Mouse (Mus musculus) hindbrain, postnatal 0 days (tissue): ENCODE data around the gene Wdr46. TPM values are rescaled to one million over a fixed set of nuclear protein-coding genes. Genes with fewer than 3 reads are reported as not detected.
A peak's percentile ranks its signal among the peaks of the same experiment; 100 is the strongest.
"Not testable (repeated sequence)": the region's sequence is repeated elsewhere in the genome, so short reads cannot be mapped to it uniquely, and the experiment has no call there.

Source experiments
- ATAC-seq: fragments of 200-750 bp; cut with Nextera tagmentation; 2 replicates; pipeline ENCODE4 v1.8.0; 2017; ENCODE audit warnings: mild to moderate bottlenecking, moderate TSS enrichment, moderate library complexity
- DNase-seq: peaks from one replicate; pipeline ENCODE4 v3.0.0-alpha.2; 2015; ENCODE audit warnings: low spot score
- H3K27ac ChIP-seq: fragments of 300-500 bp; sonication (generic); 2 replicates; pipeline ENCODE4 v1.5.1; 2014; ENCODE audit warnings: mild to moderate bottlenecking
- H3K27me3 ChIP-seq: fragments of 300-500 bp; sonication (generic); 2 replicates; pipeline ENCODE4 v1.6.1; 2014; ENCODE audit warnings: low read length, mixed read lengths; ENCODE audit not compliant: insufficient read depth
- H3K36me3 ChIP-seq: fragments of 300-500 bp; sonication (generic); 2 replicates; pipeline ENCODE4 v1.6.1; 2014; ENCODE audit warnings: low read length, mixed read lengths; ENCODE audit not compliant: insufficient read depth
- H3K4me1 ChIP-seq: fragments of 300-500 bp; sonication (generic); 2 replicates; pipeline ENCODE4 v1.6.1; 2014; ENCODE audit warnings: antibody characterized with exemption, low read length, mixed read lengths; ENCODE audit not compliant: insufficient read depth
- H3K4me2 ChIP-seq: fragments of 300-500 bp; sonication (generic); 2 replicates; pipeline ENCODE4 v1.6.1; 2014; ENCODE audit warnings: low read depth, mild to moderate bottlenecking, low read length, moderate library complexity, mixed read lengths
- H3K4me3 ChIP-seq: fragments of 300-500 bp; sonication (generic); 2 replicates; pipeline ENCODE4 v1.5.1; 2014; ENCODE audit warnings: low read length
- H3K9ac ChIP-seq: fragments of 300-500 bp; sonication (generic); replicated peaks from 2 replicates; pipeline ENCODE4 v1.6.1; 2014; ENCODE audit warnings: mild to moderate bottlenecking, low read length, moderate library complexity, mixed read lengths
- H3K9me3 ChIP-seq: fragments of 300-500 bp; sonication (generic); 2 replicates; pipeline ENCODE4 v1.6.1; 2016; ENCODE audit warnings: low read length, mixed read lengths
- CTCF ChIP-seq: IDR thresholded peaks from 2 replicates; pipeline ENCODE4 v1.5.1; 2016; ENCODE audit warnings: antibody characterized with exemption, control low read depth, low read depth
- WGBS: fragments of 180-500 bp; shearing (Covaris S2); extraction: QIAGEN DNeasy Blood & Tissue Kit; methylation state at CpG from one replicate; pipeline ENCODE4 v1.1.7; 2014; 5-methylcytosine and 5-hydroxymethylcytosine counted together
- polyA plus RNA-seq: library from polyadenylated mRNA; unstranded; fragments of >200 nt; fragmentation: Nextera tagmentation; extraction: Ambion mirVana; gene quantifications from 2 replicates; pipeline ENCODE4 v1.2.1, GENCODE M21; 2015
- total RNA-seq: library from RNA; depleted of rRNA; stranded (reverse); fragments of >200 nt; gene quantifications from 2 replicates; pipeline ENCODE4 v1.2.3, GENCODE M21; 2014; rRNA removed

The Wdr46 gene
- total RNA-seq = 16.6 and 16.8 TPM in 2 replicates
- polyA plus RNA-seq = 16.7 and 17.9 TPM in 2 replicates

DNA sequence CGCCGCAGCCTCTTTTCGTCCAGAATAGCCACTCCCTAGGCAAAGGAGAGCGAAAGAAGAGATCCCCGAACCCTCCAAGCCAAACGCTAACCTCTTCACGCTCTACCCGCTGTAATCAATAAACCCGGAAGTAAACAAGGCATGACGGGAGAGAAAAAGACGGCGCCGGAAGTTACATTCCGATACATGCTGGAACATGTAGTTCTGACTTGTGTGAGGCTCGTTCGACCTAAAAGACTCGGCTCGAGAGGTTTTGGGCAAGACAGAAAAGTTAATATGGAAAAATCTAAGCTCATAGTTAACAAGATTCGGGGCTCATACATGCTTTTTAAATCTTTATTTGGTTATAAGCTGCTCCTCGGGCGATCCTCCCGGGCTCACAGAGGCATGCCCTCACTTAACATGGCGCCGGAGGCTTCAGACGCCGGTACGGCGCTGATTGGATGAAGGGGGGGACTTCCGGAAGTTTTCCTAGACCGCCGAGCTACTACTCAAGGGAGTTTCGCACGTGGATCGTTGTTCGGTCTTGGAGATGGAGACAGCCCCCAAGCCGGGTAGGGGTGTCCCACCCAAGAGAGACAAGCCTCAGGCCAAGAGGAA is at the start of gene Wdr46, which contains the start of gene Pfdn6:
Gene Wdr46 (plus strand): TSS at position 455 of the 600 bp plus-strand sequence.
Gene Pfdn6 (minus strand): TSS at position 138 of the 600 bp plus-strand sequence.
- ATAC-seq (peak; percentile 91), DNase-seq (peak; percentile 94)
- Histone ChIP-seq H3K27me3 (no peaks in the 10 kb centered on the region), H3K9ac (peak within 1 kb of the TSS; percentile 77), H3K36me3 (peaks cover 18% of the 10 kb centered on the region), H3K4me2 (peak within 1 kb of the TSS; percentile 96), H3K27ac (peak within 1 kb of the TSS; percentile 45; the same call in 1 of the 2 replicates), H3K4me1 (peaks cover 15% of the 10 kb centered on the region), H3K4me3 (peak within 1 kb of the TSS; percentile 82), H3K9me3 (no peaks in the 10 kb centered on the region)
- WGBS = under 1% methylated on average over 36 of the region's 36 CpGs
- no peak for TF ChIP-seq CTCF

- DNase-seq (no peak), ATAC-seq (no peak)
- no peaks in the 10 kb centered on the region for H3K27me3 ChIP-seq
- no peaks in the 10 kb centered on the region for H3K36me3 ChIP-seq
- H3K9ac ChIP-seq = no peak overlapping the region
- WGBS = 64% methylated on average over 2 of the region's 2 CpGs
- no peak overlapping the region for H3K27ac ChIP-seq
- no peak overlapping the region for H3K4me3 ChIP-seq
- TF ChIP-seq CTCF = no peak
- no peaks in the 10 kb centered on the region for H3K9me3 ChIP-seq
- H3K4me1 ChIP-seq = no peaks in the 10 kb centered on the region
- no peak overlapping the region for H3K4me2 ChIP-seq
Observed at GRCm38 (mm10) chr17:33891357-33891756, 49.1 kb upstream of the Wdr46 start.

- not testable (repeated sequence) for H3K27ac ChIP-seq, DNase-seq, ATAC-seq, H3K4me2 ChIP-seq, H3K9ac ChIP-seq, H3K27me3 ChIP-seq, H3K36me3 ChIP-seq, H3K4me1 ChIP-seq, H3K4me3 ChIP-seq, H3K9me3 ChIP-seq
- 66% methylated on average over 6 of the region's 6 CpGs for WGBS
Observed at GRCm38 (mm10) chr17:33891892-33892291, 48.6 kb upstream of the Wdr46 start.

GRCm38 (mm10) chr17:33892429-33892828 is 48.0 kb upstream of the Wdr46 start:
- Histone ChIP-seq H3K9me3 (no peaks in the 10 kb centered on the region), H3K27me3 (no peaks in the 10 kb centered on the region), H3K4me3 (no peak overlapping the region), H3K4me2 (no peak overlapping the region), H3K27ac (no peak overlapping the region), H3K36me3 (no peaks in the 10 kb centered on the region), H3K9ac (no peak overlapping the region), H3K4me1 (no peaks in the 10 kb centered on the region)
- ATAC-seq (no peak), DNase-seq (no peak)
- no peak for TF ChIP-seq CTCF
- WGBS = 14% methylated on average over 7 of the region's 7 CpGs

GRCm38 (mm10) chr17:33893011-33893410 is 47.4 kb upstream of the Wdr46 start:
- H3K36me3 ChIP-seq, H3K27ac ChIP-seq, H3K4me3 ChIP-seq, H3K4me2 ChIP-seq, ATAC-seq, H3K9ac ChIP-seq, H3K27me3 ChIP-seq, DNase-seq, H3K4me1 ChIP-seq, H3K9me3 ChIP-seq: not testable (repeated sequence)
- WGBS = 74% methylated on average over 4 of the region's 4 CpGs

- WGBS = 44% methylated on average over 6 of the region's 6 CpGs
- DNase-seq = peak; percentile 71
Observed at GRCm38 (mm10) chr17:33897114-33897794, 43.2 kb upstream of the Wdr46 start.

DNA sequence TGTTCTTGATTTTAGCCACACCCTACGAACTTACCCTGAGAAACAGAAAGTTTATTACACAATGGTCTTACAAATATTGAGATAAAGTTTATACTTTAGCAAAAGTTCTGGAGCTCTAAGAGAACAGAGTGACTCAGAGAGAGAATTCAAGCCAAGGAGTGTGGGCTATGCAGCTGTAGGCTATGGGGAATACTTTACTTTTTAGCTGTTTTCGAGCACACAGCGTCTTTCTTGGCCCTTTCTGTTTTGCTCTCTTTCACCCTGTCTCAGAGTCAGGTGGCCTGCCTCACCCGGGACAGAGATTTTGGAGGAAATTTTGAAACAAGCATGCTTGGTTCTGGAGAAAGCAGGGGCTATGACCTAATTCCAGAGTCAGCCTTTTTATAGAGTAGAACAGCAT is 42.3 kb upstream of the Wdr46 start:
- not testable (repeated sequence) for H3K36me3 ChIP-seq, ATAC-seq, H3K27ac ChIP-seq

More at GRCm38 (mm10) chr17:33897114-33897794, 43.2 kb upstream of the Wdr46 start:
- ATAC-seq = no peak
- Histone ChIP-seq H3K4me3 (no peak overlapping the region), H3K4me2 (no peak overlapping the region), H3K9me3 (no peaks in the 10 kb centered on the region), H3K9ac (no peak overlapping the region), H3K4me1 (no peaks in the 10 kb centered on the region), H3K36me3 (no peaks in the 10 kb centered on the region), H3K27me3 (no peaks in the 10 kb centered on the region), H3K27ac (no peak overlapping the region)
- peak; percentile 72 for TF ChIP-seq CTCF

More for the DNA sequence above, 42.3 kb upstream of the Wdr46 start:
- H3K27me3 ChIP-seq, H3K9me3 ChIP-seq, H3K9ac ChIP-seq, DNase-seq, H3K4me3 ChIP-seq, H3K4me1 ChIP-seq, H3K4me2 ChIP-seq: not testable (repeated sequence)
- 82% methylated on average over 4 of the region's 4 CpGs for WGBS
